Mouse (Mus musculus) embryonic fibroblast, embryonic 13.5 days (primary cell): ENCODE data around the gene Mmd2.
A peak's percentile ranks its signal among the peaks of the same experiment; 100 is the strongest.

ENCODE experiments used
- CTCF ChIP-seq: IDR thresholded peaks from 2 replicates; pipeline ENCODE4 v1.5.1; 2011; ENCODE audit warnings: mild to moderate bottlenecking, control low read depth, low read length, moderate library complexity, borderline replicate concordance; ENCODE audit not compliant: insufficient read depth
- POLR2A ChIP-seq: IDR thresholded peaks from 2 replicates; pipeline ENCODE4 v1.6.1; 2011; ENCODE audit warnings: low read depth, mild to moderate bottlenecking, control low read depth, low read length, moderate library complexity

DNA sequence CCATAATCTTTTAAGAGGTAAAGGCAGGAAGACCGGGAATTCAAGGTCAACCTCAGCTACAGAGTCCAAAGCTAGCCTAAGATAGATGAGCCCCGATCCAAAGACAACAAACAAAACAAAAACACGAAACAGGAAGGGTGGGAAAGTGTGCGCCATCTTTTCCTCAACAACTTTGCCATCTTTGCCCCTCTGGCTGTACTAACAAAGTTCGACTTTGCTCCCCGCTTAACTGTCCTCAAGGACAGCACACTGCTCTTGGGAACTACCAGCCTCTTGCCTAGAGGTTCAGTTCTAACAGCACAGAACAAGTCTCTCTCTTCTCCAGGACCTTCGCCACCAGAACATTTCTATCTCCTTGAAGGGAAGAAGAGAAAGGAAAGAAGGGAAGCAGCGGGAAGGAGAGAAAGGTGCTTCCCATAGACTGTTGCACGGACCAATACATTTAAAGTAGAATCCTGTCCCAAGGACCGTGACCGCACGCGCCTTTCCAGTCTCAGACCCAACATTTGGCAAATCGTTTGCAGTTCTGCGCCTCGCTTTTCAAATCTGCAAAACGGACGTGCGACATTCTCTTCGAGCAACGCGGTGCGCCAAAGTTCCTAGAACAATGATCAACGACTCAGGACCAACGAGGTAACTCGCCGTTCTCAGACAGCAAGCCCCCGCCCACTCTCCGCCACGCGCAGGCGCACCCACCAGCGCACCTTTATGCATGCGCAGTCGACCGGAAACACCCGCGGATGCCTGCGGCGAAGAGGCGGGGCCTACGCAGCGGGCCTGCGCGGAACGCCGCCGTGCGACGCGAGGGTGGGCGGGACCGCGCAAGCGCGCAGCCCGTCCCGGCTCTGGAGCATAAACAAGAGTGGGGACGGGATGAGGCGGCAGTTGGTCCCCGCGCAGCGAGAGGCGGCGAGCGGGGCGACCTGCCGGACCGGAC is 20.4 kb upstream of the Mmd2 start:
- TF ChIP-seq CTCF: no peak
- TF ChIP-seq POLR2A: peak; percentile 96
